Mouse (Mus musculus) stomach, embryonic 16.5 days (tissue): ENCODE data around the gene Szt2. TPM values are rescaled to one million over a fixed set of nuclear protein-coding genes. Genes with fewer than 3 reads are reported as not detected.

Source experiments
- ATAC-seq: fragments of 200-750 bp; cut with Nextera tagmentation; 2 replicates; pipeline ENCODE4 v1.8.0; 2017; ENCODE audit warnings: moderate number of reproducible peaks, moderate TSS enrichment; ENCODE audit not compliant: insufficient read depth, low FRiP score
- H3K27ac ChIP-seq: fragments of 300-500 bp; sonication (generic); 2 replicates; pipeline ENCODE4 v1.5.1; 2014; ENCODE audit warnings: low read length
- H3K27me3 ChIP-seq: fragments of 300-500 bp; sonication (generic); 2 replicates; pipeline ENCODE4 v1.6.1; 2014; ENCODE audit warnings: low read length, control low read depth, mixed read lengths; ENCODE audit not compliant: control insufficient read depth, insufficient read depth
- H3K36me3 ChIP-seq: fragments of 300-500 bp; sonication (generic); 2 replicates; pipeline ENCODE4 v1.6.1; 2014; ENCODE audit warnings: low read length; ENCODE audit not compliant: control insufficient read depth, insufficient read depth
- H3K4me1 ChIP-seq: fragments of 300-500 bp; sonication (generic); 2 replicates; pipeline ENCODE4 v1.6.1; 2014; ENCODE audit warnings: low read length, control low read depth, mixed read lengths; ENCODE audit not compliant: control insufficient read depth, insufficient read depth
- H3K4me2 ChIP-seq: fragments of 300-500 bp; sonication (generic); 2 replicates; pipeline ENCODE4 v1.6.1; 2014; ENCODE audit warnings: low read depth, low read length, mixed read lengths
- H3K4me3 ChIP-seq: fragments of 300-500 bp; sonication (generic); replicated peaks from 2 replicates; pipeline ENCODE4 v1.5.1; 2014; ENCODE audit warnings: mild to moderate bottlenecking, low read length
- H3K9ac ChIP-seq: fragments of 300-500 bp; sonication (generic); 2 replicates; pipeline ENCODE4 v1.6.1; 2014; ENCODE audit warnings: low read length
- H3K9me3 ChIP-seq: fragments of 300-500 bp; sonication (generic); replicated peaks from 2 replicates; pipeline ENCODE4 v1.6.1; 2016; ENCODE audit warnings: low read length, control low read depth; ENCODE audit not compliant: control insufficient read depth
- WGBS: fragments of 180-500 bp; shearing (Covaris S2); extraction: QIAGEN DNeasy Blood & Tissue Kit; methylation state at CpG from one replicate; pipeline ENCODE4 v1.1.7; 2014; 5-methylcytosine and 5-hydroxymethylcytosine counted together
- polyA plus RNA-seq: library from polyadenylated mRNA; unstranded; fragments of >200 nt; fragmentation: Nextera tagmentation; extraction: Ambion mirVana; gene quantifications from 2 replicates; pipeline ENCODE4 v1.2.1, GENCODE M21; 2015

Gene Szt2
- polyA plus RNA-seq, 1 experiment from 2014 or later = 6.7 TPM

GRCm38 (mm10) chr4:118416329-118416728 lies 7.3 kb upstream of the Szt2 start:
- no peak overlapping the region for H3K27ac ChIP-seq
- H3K9ac ChIP-seq = no peak overlapping the region
- H3K36me3 ChIP-seq = peaks cover 3% of the 10 kb centered on the region; the same call in 1 of the 2 replicates
- H3K9me3 ChIP-seq = no peaks in the 10 kb centered on the region
- H3K4me1 ChIP-seq = no peaks in the 10 kb centered on the region
- 89% methylated on average over 5 of the region's 5 CpGs for WGBS
- no peak overlapping the region for H3K4me2 ChIP-seq
- no peak overlapping the region for H3K4me3 ChIP-seq
- no peaks in the 10 kb centered on the region for H3K27me3 ChIP-seq
- no peak for ATAC-seq

GRCm38 (mm10) chr4:118415779-118416178 lies 6.7 kb upstream of the Szt2 start:
- Histone ChIP-seq H3K9ac (no peak overlapping the region), H3K4me1 (no peaks in the 10 kb centered on the region), H3K27ac (no peak overlapping the region), H3K4me2 (no peak overlapping the region), H3K36me3 (peaks cover 3% of the 10 kb centered on the region; the same call in 1 of the 2 replicates), H3K27me3 (no peaks in the 10 kb centered on the region), H3K9me3 (no peaks in the 10 kb centered on the region), H3K4me3 (no peak overlapping the region)
- ATAC-seq = peak; percentile 29; the same call in 1 of the 2 replicates
- WGBS = 86% methylated on average over 2 of the region's 2 CpGs

GRCm38 (mm10) chr4:118413553-118413952 lies 4.5 kb upstream of the Szt2 start:
- Histone ChIP-seq H3K27ac (no peak overlapping the region), H3K9ac (no peak overlapping the region), H3K27me3 (no peaks in the 10 kb centered on the region), H3K9me3 (no peaks in the 10 kb centered on the region), H3K4me3 (no peak overlapping the region), H3K4me2 (no peak overlapping the region), H3K36me3 (no peaks in the 10 kb centered on the region; the same call in 1 of the 2 replicates), H3K4me1 (peaks cover 4% of the 10 kb centered on the region; the same call in 1 of the 2 replicates)
- 95% methylated on average over 5 of the region's 5 CpGs for WGBS
- no peak for ATAC-seq

GRCm38 (mm10) chr4:118410871-118411270 lies 1.8 kb upstream of the Szt2 start:
- Histone ChIP-seq H3K9me3 (no peaks in the 10 kb centered on the region), H3K27ac (no peak overlapping the region), H3K4me2 (no peak overlapping the region), H3K4me1 (peaks cover 9% of the 10 kb centered on the region), H3K27me3 (no peaks in the 10 kb centered on the region), H3K9ac (no peak overlapping the region), H3K4me3 (no peak overlapping the region), H3K36me3 (no peaks in the 10 kb centered on the region; the same call in 1 of the 2 replicates)
- 93% methylated on average over 5 of the region's 5 CpGs for WGBS
- no peak for ATAC-seq

GRCm38 (mm10) chr4:118402701-118403100 lies 6.4 kb downstream of the Szt2 start:
- Histone ChIP-seq H3K4me1 (no peaks in the 10 kb centered on the region), H3K4me2 (no peak overlapping the region), H3K4me3 (no peak overlapping the region), H3K27ac (no peak overlapping the region), H3K36me3 (0 out of 2 replicates have a peak, but pooled peaks cover 13% of the 10 kb centered on the region), H3K9ac (no peak overlapping the region), H3K27me3 (no peaks in the 10 kb centered on the region), H3K9me3 (no peaks in the 10 kb centered on the region)
- 92% methylated on average over 12 of the region's 12 CpGs for WGBS
- ATAC-seq = no peak

GRCm38 (mm10) chr4:118401918-118402317 lies 7.2 kb downstream of the Szt2 start:
- H3K9me3 ChIP-seq = no peaks in the 10 kb centered on the region
- H3K4me3 ChIP-seq = no peak overlapping the region
- H3K27ac ChIP-seq = no peak overlapping the region
- H3K4me2 ChIP-seq = no peak overlapping the region
- WGBS = 83% methylated on average over 5 of the region's 5 CpGs
- no peak overlapping the region for H3K9ac ChIP-seq
- ATAC-seq = no peak
- no peaks in the 10 kb centered on the region for H3K4me1 ChIP-seq
- 0 out of 2 replicates have a peak, but pooled peaks cover 13% of the 10 kb centered on the region for H3K36me3 ChIP-seq
- H3K27me3 ChIP-seq = no peaks in the 10 kb centered on the region

- no peak overlapping the region for H3K4me2 ChIP-seq
- ATAC-seq = no peak
- H3K4me3 ChIP-seq = no peak overlapping the region
- H3K4me1 ChIP-seq = no peaks in the 10 kb centered on the region
- no peaks in the 10 kb centered on the region for H3K9me3 ChIP-seq
- H3K27ac ChIP-seq = no peak overlapping the region
- WGBS = 83% methylated on average over 3 of the region's 3 CpGs
- no peaks in the 10 kb centered on the region for H3K27me3 ChIP-seq
- 0 out of 2 replicates have a peak, but pooled peaks cover 13% of the 10 kb centered on the region for H3K36me3 ChIP-seq
- no peak overlapping the region for H3K9ac ChIP-seq
Observed at GRCm38 (mm10) chr4:118401421-118401820, 7.7 kb downstream of the Szt2 start.

GRCm38 (mm10) chr4:118398400-118398799 lies 10.7 kb downstream of the Szt2 start:
- no peak overlapping the region for H3K4me2 ChIP-seq
- H3K27ac ChIP-seq = no peak overlapping the region
- WGBS = 89% methylated on average over 6 of the region's 6 CpGs
- peaks cover 15% of the 10 kb centered on the region; the same call in 1 of the 2 replicates for H3K36me3 ChIP-seq
- no peak overlapping the region for H3K4me3 ChIP-seq
- H3K4me1 ChIP-seq = no peaks in the 10 kb centered on the region
- no peak for ATAC-seq
- no peak overlapping the region for H3K9ac ChIP-seq
- no peaks in the 10 kb centered on the region for H3K9me3 ChIP-seq
- no peaks in the 10 kb centered on the region for H3K27me3 ChIP-seq

GRCm38 (mm10) chr4:118396433-118396832 lies 12.6 kb downstream of the Szt2 start:
- Histone ChIP-seq H3K4me1 (no peaks in the 10 kb centered on the region), H3K9ac (no peak overlapping the region), H3K4me3 (no peak overlapping the region), H3K27ac (no peak overlapping the region), H3K36me3 (peaks cover 14% of the 10 kb centered on the region), H3K9me3 (no peaks in the 10 kb centered on the region), H3K4me2 (no peak overlapping the region), H3K27me3 (no peaks in the 10 kb centered on the region)
- WGBS = 67% methylated on average over 3 of the region's 3 CpGs
- no peak for ATAC-seq
